Mouse (Mus musculus) midbrain, embryonic 14.5 days (tissue): ENCODE results near the gene Hist1h2ac. TPM values are rescaled to one million over a fixed set of nuclear protein-coding genes. Genes with fewer than 3 reads are reported as not detected.

Source experiments
- ATAC-seq: fragments of 200-750 bp; cut with Nextera tagmentation; 2 replicates; pipeline ENCODE4 v1.8.0; 2017; ENCODE audit warnings: moderate number of reproducible peaks, moderate library complexity; ENCODE audit not compliant: low FRiP score, low TSS enrichment
- DNase-seq: peaks from one replicate; pipeline ENCODE4 v3.0.0-alpha.2; 2015
- H3K27ac ChIP-seq: fragments of 300-500 bp; sonication (generic); replicated peaks from 2 replicates; pipeline ENCODE4 v1.5.1; 2014; ENCODE audit warnings: mild to moderate bottlenecking, low read depth, low read length, moderate library complexity
- H3K27me3 ChIP-seq: fragments of 300-500 bp; sonication (generic); 2 replicates; pipeline ENCODE4 v1.6.1; 2014; ENCODE audit warnings: low read length, control low read depth, mixed read lengths; ENCODE audit not compliant: control insufficient read depth, insufficient read depth
- H3K36me3 ChIP-seq: fragments of 300-500 bp; sonication (generic); 2 replicates; pipeline ENCODE4 v1.6.1; 2014; ENCODE audit warnings: low read length, control low read depth; ENCODE audit not compliant: control insufficient read depth, insufficient read depth
- H3K4me1 ChIP-seq: fragments of 300-500 bp; sonication (generic); 2 replicates; pipeline ENCODE4 v1.6.1; 2014; ENCODE audit warnings: mild to moderate bottlenecking, antibody characterized with exemption, low read length, control low read depth; ENCODE audit not compliant: control insufficient read depth, insufficient read depth
- H3K4me2 ChIP-seq: fragments of 300-500 bp; sonication (generic); 2 replicates; pipeline ENCODE4 v1.6.1; 2014; ENCODE audit warnings: mild to moderate bottlenecking, low read length, moderate library complexity
- H3K4me3 ChIP-seq: fragments of 300-500 bp; sonication (generic); replicated peaks from 2 replicates; pipeline ENCODE4 v1.5.1; 2014; ENCODE audit warnings: low read depth, low read length
- H3K9ac ChIP-seq: fragments of 300-500 bp; sonication (generic); replicated peaks from 2 replicates; pipeline ENCODE4 v1.6.1; 2014; ENCODE audit warnings: mild to moderate bottlenecking, low read length, moderate library complexity
- H3K9me3 ChIP-seq: fragments of 300-500 bp; sonication (generic); 2 replicates; pipeline ENCODE4 v1.6.1; 2016; ENCODE audit warnings: low read length, control low read depth, mixed read lengths; ENCODE audit not compliant: control insufficient read depth
- WGBS: fragments of 180-500 bp; shearing (Covaris S2); extraction: QIAGEN DNeasy Blood & Tissue Kit; methylation state at CpG from one replicate; pipeline ENCODE4 v1.1.7; 2014; 5-methylcytosine and 5-hydroxymethylcytosine counted together
- polyA plus RNA-seq: library from polyadenylated mRNA; unstranded; fragments of >200 nt; fragmentation: Nextera tagmentation; extraction: Ambion mirVana; gene quantifications from 2 replicates; pipeline ENCODE4 v1.2.1, GENCODE M21; 2014

The Hist1h2ac gene
- polyA plus RNA-seq, 1 experiment from 2014 or later = 0.57 TPM

- no peak for DNase-seq
- Histone ChIP-seq H3K4me1 (peaks cover 7% of the 10 kb centered on the region; the same call in 1 of the 2 replicates), H3K4me3 (no peak overlapping the region), H3K4me2 (no peak overlapping the region), H3K27ac (no peak overlapping the region), H3K9ac (no peak overlapping the region), H3K27me3 (no peaks in the 10 kb centered on the region), H3K9me3 (no peaks in the 10 kb centered on the region), H3K36me3 (no peaks in the 10 kb centered on the region)
- WGBS = 58% methylated on average over 15 of the region's 15 CpGs
- no peak for ATAC-seq
These were observed 12.3 kb upstream of the Hist1h2ac start for GRCm38 (mm10) chr13:23696061-23696474.

- DNase-seq (no peak), ATAC-seq (no peak)
- Histone ChIP-seq H3K4me1 (peaks cover 7% of the 10 kb centered on the region; the same call in 1 of the 2 replicates), H3K36me3 (no peaks in the 10 kb centered on the region), H3K27ac (no peak within 1 kb of the TSS), H3K4me3 (no peak within 1 kb of the TSS), H3K9ac (no peak within 1 kb of the TSS), H3K4me2 (no peak within 1 kb of the TSS), H3K9me3 (no peaks in the 10 kb centered on the region), H3K27me3 (no peaks in the 10 kb centered on the region)
- whole genome bisulfite sequencing = 55% methylated on average over 13 of the region's 13 CpGs
These were observed 11.8 kb upstream of the Hist1h2ac start, which contains the start of gene Hist1h1t for GRCm38 (mm10) chr13:23695514-23695913. Gene Hist1h1t (plus strand): TSS chr13:23695814.

- peaks cover 7% of the 10 kb centered on the region; the same call in 1 of the 2 replicates for H3K4me1 ChIP-seq
- no peaks in the 10 kb centered on the region for H3K27me3 ChIP-seq
- WGBS = 98% methylated on average over 9 of the region's 9 CpGs
- no peak overlapping the region for H3K9ac ChIP-seq
- no peak overlapping the region for H3K27ac ChIP-seq
- H3K9me3 ChIP-seq = no peaks in the 10 kb centered on the region
- ATAC-seq (no peak), DNase-seq (no peak)
- H3K4me3 ChIP-seq = no peak overlapping the region
- no peak overlapping the region for H3K4me2 ChIP-seq
- H3K36me3 ChIP-seq = no peaks in the 10 kb centered on the region
These were observed 11.2 kb upstream of the Hist1h2ac start for GRCm38 (mm10) chr13:23694956-23695355.

GRCm38 (mm10) chr13:23693856-23694440 lies 10.2 kb upstream of the Hist1h2ac start:
- Histone ChIP-seq H3K27me3 (no peaks in the 10 kb centered on the region), H3K36me3 (no peaks in the 10 kb centered on the region), H3K9ac (no peak overlapping the region), H3K27ac (no peak overlapping the region), H3K4me3 (no peak overlapping the region), H3K9me3 (no peaks in the 10 kb centered on the region), H3K4me1 (peaks cover 7% of the 10 kb centered on the region; the same call in 1 of the 2 replicates), H3K4me2 (no peak overlapping the region)
- WGBS = 88% methylated on average over 6 of the region's 6 CpGs
- DNase-seq = no peak
- ATAC-seq = no peak

- peaks cover 14% of the 10 kb centered on the region for H3K4me1 ChIP-seq
- DNase-seq (no peak), ATAC-seq (no peak)
- no peaks in the 10 kb centered on the region for H3K27me3 ChIP-seq
- no peak overlapping the region for H3K4me2 ChIP-seq
- no peaks in the 10 kb centered on the region for H3K9me3 ChIP-seq
- no peak overlapping the region for H3K4me3 ChIP-seq
- WGBS = 84% methylated on average over 2 of the region's 2 CpGs
- H3K27ac ChIP-seq = no peak overlapping the region
- no peak overlapping the region for H3K9ac ChIP-seq
- no peaks in the 10 kb centered on the region for H3K36me3 ChIP-seq
These were observed 5.7 kb upstream of the Hist1h2ac start for GRCm38 (mm10) chr13:23689459-23689858.

GRCm38 (mm10) chr13:23688956-23689355 lies 5.2 kb upstream of the Hist1h2ac start:
- ATAC-seq = no peak
- H3K4me3 ChIP-seq = no peak overlapping the region
- WGBS = 91% methylated on average over 2 of the region's 2 CpGs

GRCm38 (mm10) chr13:23687907-23688306 lies 4.2 kb upstream of the Hist1h2ac start:
- ATAC-seq (no peak), DNase-seq (no peak)
- no peak overlapping the region for H3K9ac ChIP-seq
- no peaks in the 10 kb centered on the region for H3K36me3 ChIP-seq
- peaks cover 18% of the 10 kb centered on the region for H3K4me1 ChIP-seq
- WGBS = 91% methylated on average over 7 of the region's 7 CpGs
- no peaks in the 10 kb centered on the region for H3K9me3 ChIP-seq
- no peak overlapping the region for H3K4me2 ChIP-seq
- H3K27ac ChIP-seq = no peak overlapping the region
- no peak overlapping the region for H3K4me3 ChIP-seq
- H3K27me3 ChIP-seq = no peaks in the 10 kb centered on the region

More at GRCm38 (mm10) chr13:23688956-23689355, 5.2 kb upstream of the Hist1h2ac start:
- Histone ChIP-seq H3K27ac (no peak overlapping the region), H3K36me3 (no peaks in the 10 kb centered on the region), H3K4me2 (no peak overlapping the region), H3K9me3 (no peaks in the 10 kb centered on the region), H3K9ac (no peak overlapping the region), H3K27me3 (no peaks in the 10 kb centered on the region), H3K4me1 (peaks cover 14% of the 10 kb centered on the region)
- DNase-seq = no peak

- Histone ChIP-seq H3K9me3 (no peaks in the 10 kb centered on the region), H3K27me3 (no peaks in the 10 kb centered on the region), H3K27ac (no peak overlapping the region), H3K4me3 (no peak overlapping the region), H3K9ac (no peak overlapping the region), H3K4me1 (peaks cover 22% of the 10 kb centered on the region), H3K36me3 (no peaks in the 10 kb centered on the region), H3K4me2 (no peak overlapping the region)
- no peak for ATAC-seq
- no peak for DNase-seq
- 88% methylated on average over 4 of the region's 4 CpGs for WGBS
These were observed 3.4 kb upstream of the Hist1h2ac start for GRCm38 (mm10) chr13:23687181-23687580.

- no peaks in the 10 kb centered on the region for H3K36me3 ChIP-seq
- H3K4me2 ChIP-seq = peak overlapping the region; percentile 68
- H3K27me3 ChIP-seq = no peaks in the 10 kb centered on the region
- no peaks in the 10 kb centered on the region for H3K9me3 ChIP-seq
- ATAC-seq (no peak), DNase-seq (peak; percentile 16)
- WGBS = 42% methylated on average over 4 of the region's 4 CpGs
- H3K9ac ChIP-seq = 0 out of 2 replicates have a peak overlapping the region, but pooled peaks have one; percentile 53
- peak overlapping the region; percentile 93 for H3K27ac ChIP-seq
- H3K4me1 ChIP-seq = peaks cover 22% of the 10 kb centered on the region
- H3K4me3 ChIP-seq = peak overlapping the region; percentile 48
These were observed 2.2 kb upstream of the Hist1h2ac start for GRCm38 (mm10) chr13:23685966-23686365.
